Mouse (Mus musculus) ES-E14 (cell line): Measurements from ENCODE around the gene Sh3gl2.
A peak's percentile ranks its signal among the peaks of the same experiment; 100 is the strongest.

Experiments used
- CHD2 ChIP-seq: IDR thresholded peaks from 2 replicates; pipeline ENCODE4 v1.6.1; 2014; ENCODE audit warnings: mild to moderate bottlenecking, low read depth, low read length, inconsistent platforms
- MAFK ChIP-seq: IDR thresholded peaks from 2 replicates; pipeline ENCODE4 v1.6.1; 2014; ENCODE audit warnings: mild to moderate bottlenecking, low read depth, low read length, inconsistent platforms; ENCODE audit not compliant: insufficient read depth
- ZC3H11A ChIP-seq: IDR thresholded peaks from 2 replicates; pipeline ENCODE4 v1.6.1; 2012; ENCODE audit warnings: low read depth, mild to moderate bottlenecking, inconsistent platforms, low read length, borderline replicate concordance
- ZNF384 ChIP-seq: IDR thresholded peaks from 2 replicates; pipeline ENCODE4 v1.6.1; 2012; ENCODE audit warnings: low read depth, low read length, inconsistent platforms

DNA sequence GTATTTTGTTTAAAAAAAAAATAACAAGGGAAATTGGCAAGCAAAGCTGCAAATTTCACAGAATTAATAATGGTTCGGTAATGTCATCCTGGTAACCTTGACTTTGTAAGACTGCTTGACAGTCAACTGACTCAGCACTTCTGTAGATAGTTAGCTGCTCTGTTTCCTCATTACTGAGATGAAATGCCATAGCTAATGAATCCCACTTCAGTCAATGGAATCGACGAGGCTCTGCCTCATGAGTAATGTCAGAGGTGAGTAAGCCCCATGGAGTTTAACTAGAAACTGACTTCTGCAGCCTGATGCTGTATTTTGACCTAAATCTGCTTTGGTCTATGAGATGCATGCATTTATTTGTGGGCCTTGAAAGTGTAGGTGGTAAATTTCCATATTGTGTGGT is 88.4 kb downstream of the Sh3gl2 start:
- no peak for TF ChIP-seq CHD2
- no peak for TF ChIP-seq ZC3H11A
- TF ChIP-seq MAFK, result 0 out of 2 replicates have a peak, but pooled peaks have one; percentile 27
- TF ChIP-seq ZNF384, result no peak
